Mouse (Mus musculus) kidney, postnatal 25 days (tissue): Measurements from ENCODE around the gene Abca4.
"Not testable (repeated sequence)": the region's sequence is repeated elsewhere in the genome, so short reads cannot be mapped to it uniquely, and the experiment has no call there.

Experiments used
- DNase-seq, 2 experiments: peaks; one replicate each; pipeline ENCODE4 v3.0.0; 2021; ENCODE audit warnings: mixed read lengths in 2 of 2

Gene Abca4

DNA sequence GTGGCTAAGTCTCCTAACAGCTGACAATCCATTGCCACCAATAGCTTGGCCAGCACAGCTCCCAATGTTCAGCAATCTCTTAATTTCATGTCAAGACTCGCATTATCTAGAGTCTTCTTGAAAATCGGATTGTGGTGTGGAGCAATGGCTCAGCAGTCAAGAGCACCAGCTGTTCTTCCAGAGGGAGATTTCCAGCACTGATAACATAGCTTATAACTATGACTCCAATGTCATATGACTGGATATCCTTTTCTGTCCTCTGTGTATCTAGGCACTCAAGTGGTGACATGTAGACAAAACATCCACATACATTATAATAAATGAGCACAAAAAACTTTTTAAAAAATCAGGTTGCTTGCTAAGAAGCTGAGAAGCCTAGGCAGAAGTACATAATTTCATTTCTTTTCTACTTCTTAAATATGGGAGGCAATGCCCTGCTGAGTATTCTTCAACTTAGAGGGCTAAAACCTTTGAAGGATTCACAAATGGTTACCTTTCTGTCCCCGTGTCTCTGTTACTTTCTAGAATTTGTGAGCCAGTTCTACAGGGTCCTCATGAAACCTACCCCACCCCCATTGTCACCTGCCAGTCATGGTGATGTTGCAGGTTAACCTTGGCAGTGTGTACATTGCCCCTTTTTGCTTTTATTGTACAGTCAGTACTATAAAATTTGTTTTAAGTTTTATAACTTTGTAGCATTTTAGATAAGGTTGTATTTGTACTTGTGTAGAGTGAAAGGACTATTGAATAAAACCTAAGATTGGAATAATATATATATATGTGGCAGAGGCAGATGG is 177.2 kb downstream of the Abca4 start:
- DNase-seq = no peak

GRCm38 (mm10) chr3:122226972-122227371 is 182.7 kb downstream of the Abca4 start:
- DNase-seq = not testable (repeated sequence)
